Comparison of ENCODE assay signal across 10 mouse cellular contexts in genomic region chr10:119114653-119115052, GRCm38 (mm10).
DNase-seq lines count a peak whose midpoint lies in the region; ATAC-seq and TF ChIP-seq lines count a peak whose summit lies in the region.
"Had no signal": no experiment of that assay in that cellular context is flagged by ENCODE, and none has a peak within 500 bp of the region (broad histone marks: within the 10 kb centered on the region; RNA-seq: fewer than 3 reads in every experiment).

No protein-coding gene starts in this region.

- H3K4me3 ChIP-seq in hindbrain, embryonic 13.5 days: no peak overlapping the region
- no peak overlapping the region for H3K4me3 ChIP-seq in hindbrain, embryonic 10.5 days
- peak overlapping the region; percentile 20 to 42; a peak in 2 of 4 replicates for H3K4me3 ChIP-seq in MEL (ENCODE audit: control insufficient read depth in 1 of 2, insufficient read depth in 1 of 2, low read depth in 2 of 2, low read length in 2 of 2)
- 0 out of 2 replicates have a peak overlapping the region, but pooled peaks have one; percentile 0 for H3K4me3 ChIP-seq in liver, embryonic 13.5 days (replicated peaks)
- H3K4me3 ChIP-seq in forebrain, embryonic 16.5 days (replicated peaks; ENCODE audit: low read length): no peak overlapping the region
- H3K4me3 ChIP-seq: neural tube, embryonic 15.5 days had no signal

- H3K79me2 ChIP-seq in MEL (ENCODE audit: control insufficient read depth, insufficient read depth, low read length, poor library complexity): no peaks in the 10 kb centered on the region

- H3K4me2 ChIP-seq in hindbrain, embryonic 13.5 days: no peak overlapping the region
- H3K4me2 ChIP-seq in liver, embryonic 13.5 days: peak overlapping the region; percentile 45
- H3K4me2 ChIP-seq in forebrain, embryonic 16.5 days (ENCODE audit: low read length): no peak overlapping the region
- H3K4me2 ChIP-seq: neural tube, embryonic 15.5 days had no signal

- no peak overlapping the region for H3K27ac ChIP-seq in hindbrain, embryonic 13.5 days
- H3K27ac ChIP-seq in hindbrain, embryonic 10.5 days: no peak overlapping the region
- H3K27ac ChIP-seq in MEL (ENCODE audit: control insufficient read depth, low read depth, low read length): no peak overlapping the region
- peak overlapping the region; percentile 65 for H3K27ac ChIP-seq in liver, embryonic 13.5 days
- H3K27ac ChIP-seq in forebrain, embryonic 16.5 days (ENCODE audit: low read length): no peak overlapping the region
- H3K27ac ChIP-seq: neural tube, embryonic 15.5 days had no signal

- no peaks in the 10 kb centered on the region for H3K27me3 ChIP-seq in hindbrain, embryonic 13.5 days
- H3K27me3 ChIP-seq in hindbrain, embryonic 10.5 days (ENCODE audit: insufficient read depth, poor library complexity, severe bottlenecking): no peaks in the 10 kb centered on the region
- no peaks in the 10 kb centered on the region for H3K27me3 ChIP-seq in MEL (ENCODE audit: control insufficient read depth in 1 of 2, insufficient read depth in 2 of 2, low read length in 2 of 2)
- no peaks in the 10 kb centered on the region for H3K27me3 ChIP-seq in liver, embryonic 13.5 days
- no peaks in the 10 kb centered on the region for H3K27me3 ChIP-seq in forebrain, embryonic 16.5 days (replicated peaks; ENCODE audit: control insufficient read depth, insufficient read depth, low read length)
- H3K27me3 ChIP-seq: neural tube, embryonic 15.5 days had no signal

- no peak for TF ChIP-seq POLR2A in MEL (IDR thresholded peaks at IDR 0.05; ENCODE audit: control insufficient read depth in 1 of 2, insufficient read depth in 1 of 2, low read depth in 1 of 2, low read length in 2 of 2, poor library complexity in 1 of 2)

- no peaks in the 10 kb centered on the region for H3K9me3 ChIP-seq in hindbrain, embryonic 13.5 days
- H3K9me3 ChIP-seq in hindbrain, embryonic 10.5 days: no peaks in the 10 kb centered on the region
- no peaks in the 10 kb centered on the region for H3K9me3 ChIP-seq in MEL (replicated peaks; ENCODE audit: insufficient read depth, low read length)
- no peaks in the 10 kb centered on the region for H3K9me3 ChIP-seq in liver, embryonic 13.5 days (replicated peaks)
- H3K9me3 ChIP-seq in forebrain, embryonic 16.5 days (ENCODE audit: control insufficient read depth, low read length): no peaks in the 10 kb centered on the region; the same call in 1 of the 2 replicates
- H3K9me3 ChIP-seq: neural tube, embryonic 15.5 days had no signal

- no peaks in the 10 kb centered on the region for H3K36me3 ChIP-seq in hindbrain, embryonic 13.5 days
- H3K36me3 ChIP-seq in hindbrain, embryonic 10.5 days: no peaks in the 10 kb centered on the region
- H3K36me3 ChIP-seq in MEL (ENCODE audit: control insufficient read depth in 1 of 2, insufficient read depth in 2 of 2, low read length in 2 of 2): no peaks in the 10 kb centered on the region
- no peaks in the 10 kb centered on the region for H3K36me3 ChIP-seq in liver, embryonic 13.5 days
- H3K36me3 ChIP-seq in forebrain, embryonic 16.5 days (ENCODE audit: control insufficient read depth, insufficient read depth): no peaks in the 10 kb centered on the region
- H3K36me3 ChIP-seq: neural tube, embryonic 15.5 days had no signal

- WGBS in hindbrain, embryonic 13.5 days: 54% methylated on average over 10 of the region's 10 CpGs
- 68% methylated on average over 10 of the region's 10 CpGs for WGBS in hindbrain, embryonic 10.5 days
- WGBS in liver, embryonic 13.5 days (ENCODE audit: insufficient replicate concordance): 6% methylated on average over 10 of the region's 10 CpGs
- WGBS in forebrain, embryonic 16.5 days: 63% methylated on average over 10 of the region's 10 CpGs

- no peak for TF ChIP-seq CTCF in MEL (IDR thresholded peaks at IDR 0.05 in 2 of 3, conservative IDR thresholded peaks at IDR 0.05 in 1 of 3; ENCODE audit: control insufficient read depth in 1 of 3, insufficient read depth in 1 of 3, low read depth in 2 of 3, low read length in 3 of 3, poor library complexity in 1 of 3, severe bottlenecking in 1 of 3)

- H3K9ac ChIP-seq in hindbrain, embryonic 13.5 days: no peak overlapping the region
- no peak overlapping the region for H3K9ac ChIP-seq in MEL (ENCODE audit: control insufficient read depth, low read depth, low read length, poor library complexity, severe bottlenecking)
- H3K9ac ChIP-seq in liver, embryonic 13.5 days: no peak overlapping the region
- no peak overlapping the region for H3K9ac ChIP-seq in forebrain, embryonic 16.5 days (replicated peaks; ENCODE audit: low read depth, low read length)
- H3K9ac ChIP-seq: neural tube, embryonic 15.5 days had no signal

- H3K4me1 ChIP-seq in hindbrain, embryonic 13.5 days (replicated peaks): peaks cover 6% of the 10 kb centered on the region; the same call in 1 of the 2 replicates
- H3K4me1 ChIP-seq in hindbrain, embryonic 10.5 days (replicated peaks): peaks cover 10% of the 10 kb centered on the region; the same call in 1 of the 2 replicates
- H3K4me1 ChIP-seq in MEL (ENCODE audit: control insufficient read depth in 1 of 2, insufficient read depth in 2 of 2, low read length in 2 of 2): no peaks in the 10 kb centered on the region; a peak in 1 of 4 replicates
- H3K4me1 ChIP-seq in liver, embryonic 13.5 days (replicated peaks): peaks cover 40% of the 10 kb centered on the region
- no peaks in the 10 kb centered on the region for H3K4me1 ChIP-seq in forebrain, embryonic 16.5 days (replicated peaks; ENCODE audit: control insufficient read depth, insufficient read depth, low read length)
- H3K4me1 ChIP-seq: neural tube, embryonic 15.5 days had no signal

- 0 out of 2 replicates have a peak, but pooled peaks have one; percentile 36 for ATAC-seq in hindbrain, embryonic 13.5 days (ENCODE audit: low FRiP score)
- ATAC-seq in liver, embryonic 13.5 days (ENCODE audit: low read depth): peak; percentile 89
- ATAC-seq in forebrain, embryonic 16.5 days: no peak

- no peak for TF ChIP-seq RAD21 in MEL (IDR thresholded peaks at IDR 0.05; ENCODE audit: low read depth, low read length)

- DNase-seq in hindbrain, embryonic 10.5 days (ENCODE audit: low spot score): no peak
- DNase-seq in MEL (ENCODE audit: low read depth, low spot score): peak; percentile 56
- peak; percentile 27 for DNase-seq in embryo, embryonic 11 days
- peak; percentile 55 for DNase-seq in liver, embryonic 13.5 days
- no peak for DNase-seq in MN1 (ENCODE audit: low spot score)
- DNase-seq in urinary bladder, adult 2 months (ENCODE audit: low spot score): no peak
- DNase-seq: lung, postnatal 10 days had no signal

- TF ChIP-seq EP300 in MEL (IDR thresholded peaks at IDR 0.05; ENCODE audit: low read depth in 1 of 2, low read length in 2 of 2): peak; percentile 47 to 60; a peak in 3 of 4 replicates

TF ChIP-seq in MEL, 35 proteins besides CTCF, POLR2A, EP300 and RAD21:
- TF ChIP-seq ETS1 (IDR thresholded peaks at IDR 0.05; ENCODE audit: low read depth, low read length) (peak; percentile 45; the same call in 1 of the 2 replicates), GATA1 (IDR thresholded peaks at IDR 0.05; ENCODE audit: low read depth, low read length) (peak; percentile 33; the same call in 1 of the 2 replicates), TAL1 (IDR thresholded peaks at IDR 0.05; ENCODE audit: low read length) (peak; percentile 69), SMC3 (IDR thresholded peaks at IDR 0.05; ENCODE audit: low read depth, low read length) (no peak), NRF1 (IDR thresholded peaks at IDR 0.05; ENCODE audit: insufficient read depth, low read depth, low read length, poor library complexity, severe bottlenecking) (no peak), MEF2A (IDR thresholded peaks at IDR 0.05; ENCODE audit: extremely low read depth, insufficient replicate concordance, low read depth, low read length, poor library complexity, severe bottlenecking) (no peak), BHLHE40 (IDR thresholded peaks at IDR 0.05; ENCODE audit: borderline replicate concordance, low read depth, low read length) (peak; percentile 78; the same call in 1 of the 2 replicates), TCF12 (IDR thresholded peaks at IDR 0.05; ENCODE audit: low read depth, low read length) (peak; percentile 48; the same call in 1 of the 2 replicates)
TF ChIP-seq in MEL: peak in this region for 5.

Comparison
In these comparisons a context has a peak if more than half of its experiments do, and no peak if none do; other contexts are left out.
1. H3K4me3 ChIP-seq: peak in MEL (2 of 2) and liver, embryonic 13.5 days (single experiment); none in hindbrain, embryonic 13.5 days (single experiment), hindbrain, embryonic 10.5 days (single experiment) and forebrain, embryonic 16.5 days (single experiment).
2. DNase-seq: peak in MEL (single experiment), embryo, embryonic 11 days (single experiment) and liver, embryonic 13.5 days (single experiment); none in hindbrain, embryonic 10.5 days (single experiment), MN1 (single experiment) and urinary bladder, adult 2 months (single experiment).